Mouse (Mus musculus): ENCODE results near the gene Stat5a.

- TF ChIP-seq CTCF (IDR thresholded peaks at IDR 0.05; ENCODE audit: extremely low read depth, insufficient read depth, low read length), result no peak
- TF ChIP-seq POLR2A (IDR thresholded peaks at IDR 0.05; ENCODE audit: extremely low read depth, insufficient read depth, low read length), result no peak
Measured at GRCm38 (mm10) chr11:100924386-100924919, 65.3 kb downstream of the Stat5a start.

All from cortical plate, adult 2 months (tissue).